Mouse (Mus musculus) layer of hippocampus, postnatal 25 days (tissue): ENCODE results near the gene Mpzl2. TPM values are rescaled to one million over a fixed set of nuclear protein-coding genes. Genes with fewer than 3 reads are reported as not detected.

Experiments used
- DNase-seq, 2 experiments: peaks; one replicate each; pipeline ENCODE4 v3.0.0; 2022; ENCODE audit warnings: mixed read lengths in 2 of 2, low spot score in 1 of 2; ENCODE audit errors: extremely low spot score in 1 of 2
- total RNA-seq, 2 experiments: library from RNA; stranded (reverse); gene quantifications; 2 replicates each; pipeline ENCODE4 v1.2.3; 2021

The Mpzl2 gene
- total RNA-seq, 2 experiments from 2014 or later: 0.75 to 0.79 TPM

DNA sequence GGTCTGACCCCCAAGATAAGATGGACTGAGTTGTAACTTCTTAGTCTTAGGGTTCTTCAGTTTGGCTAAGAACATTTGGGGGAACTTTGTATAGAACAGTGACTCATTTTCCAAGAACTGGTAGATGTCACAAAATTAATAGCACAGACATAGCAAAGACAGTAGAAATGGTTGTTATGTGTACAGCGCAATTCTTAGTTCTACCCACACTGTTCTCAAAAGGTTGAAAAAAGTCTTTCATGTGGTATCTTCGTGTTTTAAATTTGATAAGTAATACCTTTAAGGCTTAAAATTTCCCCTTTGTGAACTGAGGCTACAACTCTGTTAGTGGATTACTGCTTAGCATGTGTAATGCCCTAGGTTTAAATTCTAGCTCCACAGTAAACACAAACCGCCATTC lies 43.5 kb downstream of the Mpzl2 start:
- DNase-seq: no peak

DNA sequence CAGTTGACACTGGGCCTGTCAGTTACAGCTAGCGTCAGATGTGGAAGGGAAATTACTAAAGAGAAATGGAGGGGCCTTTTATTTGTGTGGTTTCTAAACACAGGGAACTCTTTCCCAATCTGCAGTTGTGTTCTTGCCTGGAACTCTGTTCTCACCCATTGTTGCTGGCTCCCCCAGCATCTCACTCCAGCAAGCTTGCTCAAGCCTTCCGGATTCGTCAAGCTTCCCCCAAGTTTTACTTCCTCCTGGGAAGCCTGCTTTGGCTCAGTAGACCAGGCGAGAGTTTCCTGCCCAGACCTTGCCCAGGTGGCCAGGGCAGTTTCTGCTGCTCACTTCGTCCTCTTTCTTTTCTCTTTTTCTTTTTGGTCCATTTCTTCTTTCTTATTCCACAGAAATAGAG lies 45.0 kb downstream of the Mpzl2 start:
- no peak for DNase-seq

DNA sequence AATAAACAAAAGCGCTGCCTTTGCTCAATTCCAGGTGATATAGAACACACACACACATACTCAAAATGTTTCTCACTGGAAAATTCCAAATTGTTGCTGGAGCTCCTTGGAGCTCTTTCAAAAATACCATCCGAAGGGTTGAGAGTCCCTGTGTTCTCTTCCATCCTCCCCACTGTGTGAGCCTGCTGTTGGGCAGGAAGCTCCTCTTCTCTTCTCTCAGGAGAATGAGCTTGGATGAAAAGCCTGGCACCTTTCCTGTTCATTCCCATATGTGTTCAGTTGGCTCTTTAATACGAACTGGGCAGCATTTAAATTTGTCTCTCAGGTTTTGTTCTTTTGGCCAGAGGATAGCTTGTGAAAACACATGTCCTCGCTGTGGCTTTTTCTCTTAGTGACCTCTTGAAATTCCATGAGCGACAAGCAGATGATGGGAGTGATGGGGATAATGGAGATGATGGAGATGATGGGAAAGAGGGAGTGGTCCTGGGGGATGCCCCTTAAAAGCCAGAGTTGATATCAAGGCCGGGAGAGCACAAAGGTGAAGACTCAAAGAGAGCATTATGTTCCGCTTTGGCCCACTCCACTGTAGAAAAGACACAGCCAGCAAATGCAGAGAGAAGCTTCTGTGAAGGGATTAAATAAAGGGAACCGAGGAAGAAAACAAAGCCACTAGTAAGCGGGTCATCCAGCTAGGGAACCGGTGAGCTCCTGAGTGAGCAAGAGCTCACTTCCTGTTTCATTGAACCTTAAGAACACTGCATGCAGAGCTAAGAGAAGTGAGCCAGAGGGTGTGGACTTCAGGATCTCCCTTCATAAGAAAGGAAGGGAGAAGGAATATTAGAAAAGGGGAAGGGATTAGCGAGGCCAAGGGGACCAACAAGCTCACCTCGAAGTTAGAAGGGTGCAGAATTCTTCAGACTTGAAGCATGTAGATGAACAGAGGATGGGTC lies 46.4 kb downstream of the Mpzl2 start:
- DNase-seq: no peak

DNA sequence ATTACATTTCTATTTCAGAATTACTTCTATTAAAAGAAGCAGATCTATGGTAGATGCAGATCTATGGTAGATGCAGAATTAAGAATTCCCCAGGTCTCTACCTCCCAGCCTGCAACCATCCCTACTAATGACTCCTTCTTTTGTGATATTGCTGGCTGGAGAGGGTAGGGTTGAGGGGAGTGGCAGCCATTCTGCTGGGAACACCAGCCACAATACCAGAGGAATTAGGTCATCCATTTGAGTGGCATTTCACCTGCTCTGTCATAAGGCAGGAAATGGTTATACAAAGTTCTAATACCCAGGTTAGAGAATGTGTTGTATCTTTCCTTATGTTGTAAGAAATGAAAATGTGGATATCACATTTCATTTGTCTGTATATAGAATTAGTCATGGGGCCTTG lies 48.4 kb downstream of the Mpzl2 start:
- DNase-seq: no peak

DNA sequence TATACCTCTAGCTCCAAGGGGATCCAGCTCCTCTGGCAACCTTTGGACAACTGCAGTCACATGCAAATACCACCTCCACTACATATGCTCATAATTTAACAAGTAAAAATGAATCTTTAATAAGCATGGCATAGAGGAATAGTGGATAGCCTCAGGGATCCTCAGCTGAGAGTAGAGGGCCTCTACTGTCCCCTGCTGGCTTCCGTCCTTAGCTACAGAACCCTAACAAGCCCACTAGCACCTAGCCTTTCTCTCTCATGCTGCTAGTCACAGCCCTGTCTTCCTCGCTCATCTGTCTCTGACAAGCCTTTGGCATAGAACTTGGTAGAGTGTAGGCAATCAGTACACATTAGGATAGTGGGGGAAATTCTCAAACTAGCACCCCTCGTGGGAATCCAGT lies 51.2 kb downstream of the Mpzl2 start:
- no peak for DNase-seq

DNA sequence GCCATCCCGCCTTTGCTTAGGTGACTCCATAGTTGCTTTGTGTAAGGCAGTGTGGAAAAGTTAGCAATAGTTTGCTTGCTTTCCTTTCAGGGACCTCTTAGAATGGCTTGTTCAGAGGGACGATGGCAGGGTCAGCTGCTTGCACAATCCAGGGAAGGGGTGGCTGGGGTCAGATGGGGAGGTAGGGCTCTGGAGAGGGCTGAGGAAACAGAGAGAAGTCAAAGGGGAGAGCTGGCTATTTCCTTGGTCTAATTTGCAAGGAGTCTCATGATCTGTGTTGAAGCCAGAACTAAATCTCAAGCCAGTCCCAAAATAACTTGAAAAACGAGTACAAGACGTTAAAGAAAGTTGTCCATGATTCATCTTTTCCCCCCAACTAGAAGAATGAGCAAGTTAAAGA lies 53.0 kb downstream of the Mpzl2 start:
- no peak for DNase-seq

DNA sequence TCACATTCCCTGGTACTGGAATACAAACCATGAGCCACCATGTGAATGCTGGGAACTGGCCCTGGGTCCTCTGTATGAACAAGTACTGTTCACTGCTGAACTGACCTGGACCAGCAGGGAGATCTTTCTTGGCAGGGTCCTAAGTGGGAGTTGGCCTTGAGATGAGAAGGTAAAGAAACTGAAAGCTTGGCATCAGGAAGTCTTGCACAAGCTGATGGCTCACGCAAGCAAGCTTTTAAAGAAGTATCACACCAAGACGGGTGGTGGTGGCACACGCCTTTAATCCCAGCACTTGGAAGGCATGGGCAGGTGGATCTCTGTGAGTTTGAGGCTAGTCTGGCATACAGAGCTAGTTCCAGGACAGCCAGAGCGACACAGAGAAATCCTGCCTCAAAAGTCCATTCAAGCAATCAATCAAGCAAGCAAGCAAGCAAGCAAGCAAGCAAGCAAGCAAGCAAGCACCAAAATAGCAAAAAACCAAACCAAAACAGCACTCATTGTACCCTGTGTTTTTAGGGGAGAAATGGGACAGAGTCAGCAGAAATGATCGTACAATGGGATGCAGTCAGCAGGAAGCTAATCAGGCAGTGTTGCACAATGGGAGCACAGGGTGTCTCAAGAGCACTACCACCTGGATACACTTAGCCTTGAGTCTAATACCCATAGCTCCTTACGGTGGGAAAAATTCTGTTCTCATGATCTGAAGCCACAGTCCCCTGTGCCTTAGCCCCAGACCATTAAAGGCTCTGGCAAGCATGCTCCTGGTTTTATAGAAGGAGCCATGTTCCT lies 55.7 kb downstream of the Mpzl2 start:
- no peak for DNase-seq

DNA sequence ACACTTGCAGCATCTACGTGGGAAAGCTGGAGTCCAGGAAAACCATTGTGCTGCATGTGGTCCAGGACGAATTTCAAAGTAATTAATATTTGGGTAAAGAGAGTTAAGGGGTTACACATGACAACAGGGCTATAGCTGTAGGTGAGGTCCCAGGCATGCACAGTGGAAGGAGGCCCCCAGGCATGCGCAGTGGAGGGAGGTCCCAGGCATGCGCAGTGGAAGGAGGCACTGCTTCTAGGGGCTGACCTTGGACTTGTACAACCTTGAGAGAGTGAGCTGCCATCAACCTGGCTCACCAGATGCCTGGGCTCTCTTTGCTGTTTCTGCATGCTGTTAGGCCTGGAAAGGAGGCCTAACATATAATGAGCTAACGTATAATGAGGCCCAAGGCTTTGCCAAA lies 58.3 kb downstream of the Mpzl2 start:
- DNase-seq: no peak

DNA sequence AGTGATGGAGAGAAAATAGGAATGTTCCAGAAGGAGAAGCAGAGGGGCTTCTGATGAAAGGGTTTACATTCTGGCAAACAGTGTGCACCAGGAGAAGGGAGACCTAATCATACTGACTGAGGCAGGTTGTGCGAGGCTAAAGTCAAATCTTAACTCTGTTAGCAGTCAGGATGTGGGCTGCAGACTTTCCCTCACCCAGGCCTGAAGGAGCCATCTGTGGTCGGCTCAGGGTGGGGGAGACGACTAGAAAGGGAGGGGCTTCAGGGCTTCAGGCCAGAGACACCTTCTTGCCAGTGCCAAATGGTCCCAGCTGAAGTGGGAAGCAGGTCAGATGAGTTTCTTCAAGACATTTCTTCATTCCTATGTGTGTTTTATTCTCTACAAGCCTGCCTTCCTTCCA lies 58.8 kb downstream of the Mpzl2 start:
- DNase-seq: no peak

DNA sequence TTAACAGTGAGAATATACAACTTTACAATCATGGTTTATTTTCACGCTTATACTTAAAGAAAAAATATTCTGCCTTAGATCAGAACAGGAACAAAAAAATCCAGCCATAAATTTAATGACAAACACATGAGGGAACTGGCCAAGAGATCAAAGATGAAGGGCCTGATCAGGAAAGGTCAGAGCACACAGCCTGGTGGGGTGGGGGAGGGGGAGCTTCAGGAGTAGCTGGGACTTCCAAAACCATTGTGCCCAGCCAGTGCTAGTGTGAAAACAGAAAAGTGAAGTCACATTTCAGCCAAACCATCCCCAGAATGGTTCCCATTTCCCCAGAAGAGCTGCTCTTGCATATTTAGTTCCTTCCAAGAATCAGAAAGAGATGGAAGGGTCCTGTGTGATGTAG lies 62.9 kb downstream of the Mpzl2 start:
- no peak for DNase-seq

DNA sequence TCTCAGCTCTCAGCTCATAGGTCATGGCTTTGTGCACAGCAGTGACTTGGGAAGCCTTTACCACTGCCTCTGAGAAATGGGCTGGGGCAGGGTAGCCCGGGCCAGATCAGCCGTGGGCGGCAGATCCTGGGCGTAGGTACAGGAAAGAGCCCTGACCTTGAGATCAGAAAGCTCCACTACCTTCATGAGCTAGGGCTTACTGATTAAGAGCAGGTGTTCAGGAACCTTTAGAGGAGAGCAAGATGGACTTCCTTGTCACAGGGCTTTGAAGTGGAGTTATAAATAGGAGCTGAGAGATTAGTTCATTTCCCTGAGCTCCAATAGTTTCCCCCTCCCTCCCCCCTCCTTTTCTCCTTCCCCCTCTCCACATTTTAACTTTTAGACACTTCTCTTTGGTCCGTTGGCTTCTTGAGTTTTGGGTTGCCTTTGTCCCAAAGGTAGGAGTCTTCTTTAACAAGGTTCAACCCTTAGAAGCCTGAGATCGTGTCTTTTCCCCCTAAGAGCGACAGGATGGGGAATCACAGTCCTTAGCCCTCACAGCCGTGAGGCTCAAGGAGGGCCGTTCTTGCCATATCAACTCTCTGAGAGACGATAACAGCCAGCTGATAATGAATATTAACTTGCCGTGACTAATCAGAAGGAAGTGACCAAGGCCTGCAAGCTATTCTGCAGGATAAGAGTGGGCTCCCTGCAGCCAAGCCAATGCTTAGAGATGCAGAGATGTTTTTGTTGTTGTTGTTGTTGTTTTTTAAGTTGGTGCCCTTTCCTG lies 63.8 kb downstream of the Mpzl2 start:
- no peak for DNase-seq

Other genes starting within 250 kb of the Mpzl2 start
- gene Tmem25, start 240.5 kb upstream of the Mpzl2 start, total RNA-seq: 10 to 100 TPM; 44.3 to 55.8 TPM
- gene Ttc36, start 236.7 kb upstream of the Mpzl2 start, total RNA-seq: 1 to 10 TPM; 1.2 to 1.3 TPM
- 10 to 100 TPM; 46.7 to 64.4 TPM for gene Kmt2a, start 158.5 kb upstream of the Mpzl2 start, total RNA-seq
- gene Atp5l, start 119.1 kb upstream of the Mpzl2 start, total RNA-seq: 100 to 1,000 TPM; 300 to 376 TPM
- gene Ube4a, start 74.2 kb upstream of the Mpzl2 start, total RNA-seq: 10 to 100 TPM; 76.0 to 81.7 TPM
- not detected for gene Cd3g, start 59.4 kb upstream of the Mpzl2 start, total RNA-seq
- gene Cd3d, start 58.0 kb upstream of the Mpzl2 start, total RNA-seq: not detected
- not detected for gene Cd3e, start 30.2 kb upstream of the Mpzl2 start, total RNA-seq
- gene Mpzl3, start 15.4 kb downstream of the Mpzl2 start, total RNA-seq: 1 to 10 TPM; 4.3 to 5.3 TPM
- under 1 TPM in 1 of 2 experiments, not detected in 1; 0.32 TPM for gene Jaml, start 39.4 kb downstream of the Mpzl2 start, total RNA-seq
- 100 to 1,000 TPM; 243 to 261 TPM for gene Scn2b, start 78.0 kb downstream of the Mpzl2 start, total RNA-seq
- 10 to 100 TPM; 11.0 to 12.3 TPM for gene Scn4b, start 98.6 kb downstream of the Mpzl2 start, total RNA-seq
- under 1 TPM; 0.47 to 0.56 TPM for gene BC049352, start 142.2 kb downstream of the Mpzl2 start, total RNA-seq
- not detected for gene Tmprss4, start 164.3 kb downstream of the Mpzl2 start, total RNA-seq
- 1 to 10 TPM; 2.6 to 2.7 TPM for gene Il10ra, start 229.3 kb downstream of the Mpzl2 start, total RNA-seq